19 mouse cellular contexts compared by ENCODE assay signal in genomic region chr10:83094248-83094647, GRCm38 (mm10).
DNase-seq lines count a peak whose midpoint lies in the region; ATAC-seq and TF ChIP-seq lines count a peak whose summit lies in the region.
"Had no signal": no experiment of that assay in that cellular context is flagged by ENCODE, and none has a peak within 500 bp of the region (broad histone marks: within the 10 kb centered on the region; RNA-seq: fewer than 3 reads in every experiment).

No protein-coding gene starts in this region.

- peak; percentile 21 for DNase-seq in thymus, postnatal 0 days (ENCODE audit: low spot score)
- DNase-seq in thymus, adult 2 months, result no peak
- DNase-seq in thymus, postnatal 36 days, result peak; percentile 25 to 40
- no peak for DNase-seq in kidney, adult 11 months
- no peak for DNase-seq in T-cell, adult 2 months (ENCODE audit: low spot score)
- DNase-seq: cerebellum, adult 11-12 months; cerebellum, postnatal 36 days; liver, embryonic 13.5 days; spleen, adult 18-20 months had no signal

- no peaks in the 10 kb centered on the region for H3K36me3 ChIP-seq in thymus, adult 2 months (ENCODE audit: control insufficient read depth, insufficient read depth, low read length)
- H3K36me3 ChIP-seq in kidney, embryonic 14.5 days (ENCODE audit: control insufficient read depth, insufficient read depth, low read length), result no peaks in the 10 kb centered on the region
- H3K36me3 ChIP-seq: embryonic facial prominence, embryonic 12.5 days; hindbrain, embryonic 10.5 days; kidney, embryonic 15.5 days; stomach, embryonic 15.5 days had no signal

- no peak overlapping the region for H3K27ac ChIP-seq in thymus, adult 2 months (ENCODE audit: control insufficient read depth, insufficient read depth, low read length)
- no peak overlapping the region for H3K27ac ChIP-seq in kidney, embryonic 14.5 days (ENCODE audit: low read depth, low read length)
- H3K27ac ChIP-seq: embryonic facial prominence, embryonic 12.5 days; hindbrain, embryonic 10.5 days; kidney, embryonic 15.5 days; left cerebral cortex, adult 2 months; liver, embryonic 13.5 days; stomach, embryonic 15.5 days had no signal

- no peak overlapping the region for H3K4me2 ChIP-seq in kidney, embryonic 14.5 days (replicated peaks; ENCODE audit: low read depth, low read length)
- H3K4me2 ChIP-seq: embryonic facial prominence, embryonic 12.5 days; kidney, embryonic 15.5 days; liver, embryonic 13.5 days; stomach, embryonic 15.5 days had no signal

- H3K9me3 ChIP-seq in kidney, embryonic 14.5 days (ENCODE audit: control insufficient read depth, low read length), result no peaks in the 10 kb centered on the region
- H3K9me3 ChIP-seq: embryonic facial prominence, embryonic 12.5 days; hindbrain, embryonic 10.5 days; kidney, embryonic 15.5 days; liver, embryonic 13.5 days; stomach, embryonic 15.5 days had no signal

- no peak for TF ChIP-seq CTCF in thymus, adult 2 months (IDR thresholded peaks at IDR 0.05; ENCODE audit: borderline replicate concordance, control insufficient read depth, extremely low read depth, insufficient read depth, low read length, poor library complexity)

- ATAC-seq in CD4-positive, CD25-positive, alpha-beta regulatory T cell, adult 4 months, result peak; percentile 29
- peak; percentile 11; the same call in 1 of the 2 replicates for ATAC-seq in common myeloid progenitor, adult 5-6 weeks (replicated peaks; ENCODE audit: low read depth, poor library complexity, severe bottlenecking)
- ATAC-seq in kidney, embryonic 14.5 days (ENCODE audit: low FRiP score, low TSS enrichment), result no peak
- ATAC-seq: forebrain, embryonic 16.5 days; midbrain, embryonic 16.5 days had no signal

- H3K9ac ChIP-seq in kidney, embryonic 14.5 days (ENCODE audit: low read depth, low read length), result no peak overlapping the region
- H3K9ac ChIP-seq: embryonic facial prominence, embryonic 12.5 days; kidney, embryonic 15.5 days; liver, embryonic 13.5 days; stomach, embryonic 15.5 days had no signal

- H3K27me3 ChIP-seq in thymus, adult 2 months (ENCODE audit: control insufficient read depth, insufficient read depth, low read length), result no peaks in the 10 kb centered on the region
- H3K27me3 ChIP-seq in kidney, embryonic 14.5 days (ENCODE audit: control insufficient read depth, insufficient read depth, low read length), result no peaks in the 10 kb centered on the region
- H3K27me3 ChIP-seq: embryonic facial prominence, embryonic 12.5 days; kidney, embryonic 15.5 days; liver, embryonic 13.5 days; stomach, embryonic 15.5 days had no signal

- 22% methylated on average over 10 of the region's 10 CpGs for WGBS in thymus, adult 2 months
- 81% methylated on average over 10 of the region's 10 CpGs for WGBS in kidney, embryonic 14.5 days

- peaks cover 22% of the 10 kb centered on the region; the same call in 1 of the 2 replicates for H3K4me1 ChIP-seq in thymus, adult 2 months (replicated peaks; ENCODE audit: control insufficient read depth, insufficient read depth, low read length)
- peaks cover 33% of the 10 kb centered on the region; the same call in 1 of the 2 replicates for H3K4me1 ChIP-seq in kidney, embryonic 14.5 days (ENCODE audit: control insufficient read depth, insufficient read depth, low read length)
- H3K4me1 ChIP-seq: stomach, embryonic 15.5 days had no signal

- TF ChIP-seq POLR2A in thymus, adult 2 months (IDR thresholded peaks at IDR 0.05; ENCODE audit: control insufficient read depth, extremely low read depth, insufficient read depth, low read length, poor library complexity), result no peak

- H3K4me3 ChIP-seq in thymus, adult 2 months (ENCODE audit: control insufficient read depth, insufficient read depth, low read length), result no peak overlapping the region
- no peak overlapping the region for H3K4me3 ChIP-seq in kidney, embryonic 14.5 days (ENCODE audit: low read length)
- H3K4me3 ChIP-seq: embryonic facial prominence, embryonic 12.5 days; hindbrain, embryonic 10.5 days; kidney, embryonic 15.5 days; left cerebral cortex, adult 2 months; liver, embryonic 13.5 days; stomach, embryonic 15.5 days had no signal

Comparison
In these comparisons a context has a peak if more than half of its experiments do, and no peak if none do; other contexts are left out.
1. DNase-seq: peak in thymus, postnatal 0 days (single experiment) and thymus, postnatal 36 days (2 of 2); none in thymus, adult 2 months (single experiment), kidney, adult 11 months (single experiment) and T-cell, adult 2 months (single experiment).